Mouse (Mus musculus) midbrain, embryonic 15.5 days (tissue): ENCODE measurements around the gene Tec. TPM values are rescaled to one million over a fixed set of nuclear protein-coding genes. Genes with fewer than 3 reads are reported as not detected.

ENCODE experiments used
- ATAC-seq: fragments of 200-750 bp; cut with Nextera tagmentation; replicated peaks from 2 replicates; pipeline ENCODE4 v1.8.0; 2017; ENCODE audit warnings: moderate TSS enrichment
- H3K27ac ChIP-seq: fragments of 300-500 bp; sonication (generic); 2 replicates; pipeline ENCODE4 v1.5.1; 2015; ENCODE audit warnings: mild to moderate bottlenecking, inconsistent platforms
- H3K27me3 ChIP-seq: fragments of 300-500 bp; sonication (generic); replicated peaks from 2 replicates; pipeline ENCODE4 v1.6.1; 2015; ENCODE audit warnings: inconsistent platforms
- H3K36me3 ChIP-seq: fragments of 300-500 bp; sonication (generic); replicated peaks from 2 replicates; pipeline ENCODE4 v1.6.1; 2015; ENCODE audit warnings: inconsistent platforms
- H3K4me1 ChIP-seq: fragments of 300-500 bp; sonication (generic); 2 replicates; pipeline ENCODE4 v1.6.1; 2015; ENCODE audit warnings: inconsistent platforms
- H3K4me2 ChIP-seq: fragments of 300-500 bp; sonication (generic); 2 replicates; pipeline ENCODE4 v1.6.1; 2015; ENCODE audit warnings: inconsistent platforms, mild to moderate bottlenecking, moderate library complexity
- H3K4me3 ChIP-seq: fragments of 300-500 bp; sonication (generic); 2 replicates; pipeline ENCODE4 v1.5.1; 2015; ENCODE audit warnings: mild to moderate bottlenecking, inconsistent platforms
- H3K9ac ChIP-seq: fragments of 300-500 bp; sonication (generic); 2 replicates; pipeline ENCODE4 v1.6.1; 2015; ENCODE audit warnings: mild to moderate bottlenecking, inconsistent platforms
- H3K9me3 ChIP-seq: fragments of 300-500 bp; sonication (generic); 2 replicates; pipeline ENCODE4 v1.6.1; 2016; ENCODE audit warnings: inconsistent platforms
- whole genome bisulfite sequencing: fragments of 180-500 bp; shearing (Covaris S2); methylation state at CpG from one replicate; pipeline ENCODE4 v1.1.7; 2015; ENCODE audit warnings: mixed read lengths; 5-methylcytosine and 5-hydroxymethylcytosine counted together
- polyA plus RNA-seq: library from polyadenylated mRNA; unstranded; fragments of >200 nt; fragmentation: Nextera tagmentation; extraction: Ambion mirVana; gene quantifications from 2 replicates; pipeline ENCODE4 v1.2.1, GENCODE M21; 2015

The Tec gene
- polyA plus RNA-seq, 1 experiment from 2014 or later, result 5.8 TPM

- WGBS, result 89% methylated on average over 7 of the region's 7 CpGs
- no peak for ATAC-seq
- Histone ChIP-seq H3K9ac (no peak overlapping the region), H3K4me2 (no peak overlapping the region), H3K27ac (no peak overlapping the region), H3K9me3 (no peaks in the 10 kb centered on the region), H3K4me1 (no peaks in the 10 kb centered on the region), H3K36me3 (no peaks in the 10 kb centered on the region), H3K4me3 (no peak overlapping the region), H3K27me3 (no peaks in the 10 kb centered on the region)
These were observed 85.2 kb downstream of the Tec start for GRCm38 (mm10) chr5:72783123-72783522.

- no peaks in the 10 kb centered on the region for H3K36me3 ChIP-seq
- H3K4me2 ChIP-seq, result no peak overlapping the region
- 88% methylated on average over 11 of the region's 11 CpGs for WGBS
- H3K9me3 ChIP-seq, result no peaks in the 10 kb centered on the region
- no peaks in the 10 kb centered on the region for H3K4me1 ChIP-seq
- H3K27ac ChIP-seq, result no peak overlapping the region
- no peak overlapping the region for H3K9ac ChIP-seq
- H3K27me3 ChIP-seq, result no peaks in the 10 kb centered on the region
- H3K4me3 ChIP-seq, result no peak overlapping the region
- ATAC-seq, result no peak
These were observed 86.5 kb downstream of the Tec start for GRCm38 (mm10) chr5:72781776-72782175.

GRCm38 (mm10) chr5:72776595-72776994 is 91.7 kb downstream of the Tec start:
- ATAC-seq, result no peak
- no peaks in the 10 kb centered on the region for H3K36me3 ChIP-seq
- H3K27me3 ChIP-seq, result no peaks in the 10 kb centered on the region
- H3K4me1 ChIP-seq, result no peaks in the 10 kb centered on the region
- H3K4me2 ChIP-seq, result no peak overlapping the region
- H3K4me3 ChIP-seq, result no peak overlapping the region
- no peak overlapping the region for H3K27ac ChIP-seq
- 77% methylated on average over 2 of the region's 2 CpGs for WGBS
- H3K9ac ChIP-seq, result no peak overlapping the region
- H3K9me3 ChIP-seq, result no peaks in the 10 kb centered on the region

- Histone ChIP-seq H3K4me1 (no peaks in the 10 kb centered on the region), H3K9me3 (no peaks in the 10 kb centered on the region), H3K4me2 (no peak overlapping the region), H3K36me3 (no peaks in the 10 kb centered on the region), H3K4me3 (no peak overlapping the region), H3K27me3 (no peaks in the 10 kb centered on the region), H3K27ac (no peak overlapping the region), H3K9ac (no peak overlapping the region)
- WGBS, result 87% methylated on average over 2 of the region's 2 CpGs
- no peak for ATAC-seq
These were observed 92.2 kb downstream of the Tec start for GRCm38 (mm10) chr5:72776127-72776526.

- Histone ChIP-seq H3K9me3 (no peaks in the 10 kb centered on the region), H3K4me2 (no peak overlapping the region), H3K4me1 (no peaks in the 10 kb centered on the region), H3K4me3 (no peak overlapping the region), H3K27me3 (no peaks in the 10 kb centered on the region), H3K36me3 (no peaks in the 10 kb centered on the region), H3K9ac (no peak overlapping the region), H3K27ac (no peak overlapping the region)
- ATAC-seq, result no peak
- WGBS, result 88% methylated on average over 6 of the region's 6 CpGs
These were observed 98.4 kb downstream of the Tec start for GRCm38 (mm10) chr5:72769841-72770240.

- Histone ChIP-seq H3K4me1 (0 out of 2 replicates have a peak, but pooled peaks cover 2% of the 10 kb centered on the region), H3K9me3 (no peaks in the 10 kb centered on the region), H3K36me3 (no peaks in the 10 kb centered on the region), H3K27ac (no peak overlapping the region), H3K4me3 (no peak overlapping the region), H3K4me2 (no peak overlapping the region), H3K27me3 (no peaks in the 10 kb centered on the region), H3K9ac (no peak overlapping the region)
- WGBS, result 88% methylated on average over 5 of the region's 5 CpGs
- no peak for ATAC-seq
These were observed 104.7 kb downstream of the Tec start for GRCm38 (mm10) chr5:72763546-72763945.

GRCm38 (mm10) chr5:72763025-72763424 is 105.3 kb downstream of the Tec start:
- 0 out of 2 replicates have a peak, but pooled peaks cover 2% of the 10 kb centered on the region for H3K4me1 ChIP-seq
- no peak overlapping the region for H3K4me3 ChIP-seq
- no peak overlapping the region for H3K9ac ChIP-seq
- no peak for ATAC-seq
- H3K4me2 ChIP-seq, result no peak overlapping the region
- no peak overlapping the region for H3K27ac ChIP-seq
- 39% methylated on average over 3 of the region's 3 CpGs for WGBS
- H3K36me3 ChIP-seq, result no peaks in the 10 kb centered on the region
- H3K9me3 ChIP-seq, result no peaks in the 10 kb centered on the region
- H3K27me3 ChIP-seq, result no peaks in the 10 kb centered on the region

GRCm38 (mm10) chr5:72761758-72762157 is 106.5 kb downstream of the Tec start:
- no peaks in the 10 kb centered on the region for H3K27me3 ChIP-seq
- H3K9me3 ChIP-seq, result no peaks in the 10 kb centered on the region
- WGBS, result 34% methylated on average over 5 of the region's 5 CpGs
- no peak overlapping the region for H3K4me3 ChIP-seq
- H3K27ac ChIP-seq, result no peak overlapping the region
- no peak overlapping the region for H3K4me2 ChIP-seq
- H3K4me1 ChIP-seq, result 0 out of 2 replicates have a peak, but pooled peaks cover 2% of the 10 kb centered on the region
- H3K9ac ChIP-seq, result no peak overlapping the region
- H3K36me3 ChIP-seq, result no peaks in the 10 kb centered on the region
- ATAC-seq, result no peak

- no peak overlapping the region for H3K9ac ChIP-seq
- no peaks in the 10 kb centered on the region for H3K36me3 ChIP-seq
- H3K4me3 ChIP-seq, result no peak overlapping the region
- no peaks in the 10 kb centered on the region for H3K27me3 ChIP-seq
- H3K27ac ChIP-seq, result no peak overlapping the region
- H3K4me2 ChIP-seq, result no peak overlapping the region
- no peaks in the 10 kb centered on the region for H3K9me3 ChIP-seq
- 0 out of 2 replicates have a peak, but pooled peaks cover 2% of the 10 kb centered on the region for H3K4me1 ChIP-seq
- ATAC-seq, result no peak
- WGBS, result 87% methylated on average over 5 of the region's 5 CpGs
These were observed 107.0 kb downstream of the Tec start for GRCm38 (mm10) chr5:72761237-72761636.

GRCm38 (mm10) chr5:72758925-72759924 is 109.1 kb downstream of the Tec start:
- H3K27ac ChIP-seq, result no peak overlapping the region
- H3K4me3 ChIP-seq, result no peak overlapping the region
- H3K36me3 ChIP-seq, result no peaks in the 10 kb centered on the region
- H3K9me3 ChIP-seq, result no peaks in the 10 kb centered on the region
- H3K4me1 ChIP-seq, result 0 out of 2 replicates have a peak, but pooled peaks cover 2% of the 10 kb centered on the region
- 79% methylated on average over 13 of the region's 13 CpGs for WGBS
- no peak overlapping the region for H3K4me2 ChIP-seq
- H3K27me3 ChIP-seq, result no peaks in the 10 kb centered on the region
- ATAC-seq, result peak; percentile 68
- no peak overlapping the region for H3K9ac ChIP-seq

GRCm38 (mm10) chr5:72757155-72757773 is 111.0 kb downstream of the Tec start:
- WGBS, result 70% methylated on average over 18 of the region's 18 CpGs
- H3K27ac ChIP-seq, result no peak overlapping the region
- H3K9me3 ChIP-seq, result no peaks in the 10 kb centered on the region
- no peaks in the 10 kb centered on the region for H3K36me3 ChIP-seq
- 0 out of 2 replicates have a peak, but pooled peaks cover 2% of the 10 kb centered on the region for H3K4me1 ChIP-seq
- peak; percentile 55; the same call in 1 of the 2 replicates for ATAC-seq
- no peak overlapping the region for H3K4me3 ChIP-seq
- H3K9ac ChIP-seq, result no peak overlapping the region
- H3K4me2 ChIP-seq, result no peak overlapping the region
- no peaks in the 10 kb centered on the region for H3K27me3 ChIP-seq

GRCm38 (mm10) chr5:72755941-72756340 is 112.3 kb downstream of the Tec start:
- Histone ChIP-seq H3K27me3 (no peaks in the 10 kb centered on the region), H3K27ac (no peak overlapping the region), H3K4me3 (no peak overlapping the region), H3K9ac (no peak overlapping the region), H3K9me3 (no peaks in the 10 kb centered on the region), H3K36me3 (no peaks in the 10 kb centered on the region), H3K4me1 (no peaks in the 10 kb centered on the region), H3K4me2 (no peak overlapping the region)
- no peak for ATAC-seq
- WGBS, result 87% methylated on average over 8 of the region's 8 CpGs
